Mouse (Mus musculus) liver, embryonic 14.5 days (tissue): ENCODE measurements around the gene Efna2. TPM values are rescaled to one million over a fixed set of nuclear protein-coding genes. Genes with fewer than 3 reads are reported as not detected.

ENCODE experiments used
- ATAC-seq: fragments of 200-750 bp; cut with Nextera tagmentation; 2 replicates; pipeline ENCODE4 v1.8.0; 2017; ENCODE audit warnings: moderate number of reproducible peaks, mild to moderate bottlenecking, moderate library complexity; ENCODE audit not compliant: insufficient read depth
- DNase-seq, 3 experiments: peaks; one replicate each; pipeline ENCODE4 v3.0.0-alpha.2; 2012 to 2013; ENCODE audit warnings: low read depth in 3 of 3, low spot score in 3 of 3
- H3K27ac ChIP-seq: fragments of 300-500 bp; sonication (generic); 2 replicates; pipeline ENCODE4 v1.5.1; 2014; ENCODE audit warnings: moderate library complexity, mild to moderate bottlenecking, control low read depth, inconsistent platforms
- H3K27me3 ChIP-seq: fragments of 300-500 bp; sonication (generic); 2 replicates; pipeline ENCODE4 v1.6.1; 2014; ENCODE audit warnings: mild to moderate bottlenecking, low read length, moderate library complexity; ENCODE audit not compliant: control insufficient read depth, insufficient read depth
- H3K36me3 ChIP-seq: fragments of 300-500 bp; sonication (generic); replicated peaks from 2 replicates; pipeline ENCODE4 v1.6.1; 2014; ENCODE audit warnings: low read depth; ENCODE audit not compliant: control insufficient read depth, insufficient read depth
- H3K4me1 ChIP-seq, 2 experiments: fragments of 200-500 bp in 1 of 2; fragments of 300-500 bp in 1 of 2; sonication (generic) in 1 of 2; replicated peaks; 2 replicates each; pipeline ENCODE4 v1.6.1; 2012 to 2014; ENCODE audit warnings: antibody characterized with exemption in 1 of 2, inconsistent platforms in 1 of 2, low read length in 1 of 2; ENCODE audit not compliant: control insufficient read depth in 2 of 2, insufficient read depth in 2 of 2
- H3K4me2 ChIP-seq: fragments of 300-500 bp; sonication (generic); 2 replicates; pipeline ENCODE4 v1.6.1; 2014; ENCODE audit warnings: low read depth, mild to moderate bottlenecking, control low read depth, moderate library complexity
- H3K4me3 ChIP-seq, 2 experiments: fragments of 200-500 bp in 1 of 2; fragments of 300-500 bp in 1 of 2; sonication (generic) in 1 of 2; 2 replicates each; pipeline ENCODE4 v1.5.1; 2012 to 2014; ENCODE audit warnings: low read depth in 2 of 2, low read length in 2 of 2, mild to moderate bottlenecking in 2 of 2, control low read depth in 1 of 2, inconsistent platforms in 1 of 2, moderate library complexity in 1 of 2; ENCODE audit not compliant: insufficient read depth in 1 of 2
- H3K9ac ChIP-seq: fragments of 300-500 bp; sonication (generic); replicated peaks from 2 replicates; pipeline ENCODE4 v1.6.1; 2014; ENCODE audit warnings: mild to moderate bottlenecking, control low read depth, moderate library complexity
- H3K9me3 ChIP-seq: fragments of 300-500 bp; sonication (generic); 2 replicates; pipeline ENCODE4 v1.6.1; 2016; ENCODE audit warnings: low read length, mixed read lengths; ENCODE audit not compliant: control insufficient read depth
- CTCF ChIP-seq: IDR thresholded peaks from 2 replicates; pipeline ENCODE4 v1.5.1; 2016; ENCODE audit warnings: antibody characterized with exemption, low read depth, control low read depth
- EP300 ChIP-seq: IDR thresholded peaks from 2 replicates; pipeline ENCODE4 v1.6.1; 2016; ENCODE audit warnings: antibody characterized with exemption, low read depth
- WGBS: fragments of 180-500 bp; shearing (Covaris S2); extraction: QIAGEN DNeasy Blood & Tissue Kit; methylation state at CpG from one replicate; pipeline ENCODE4 v1.1.7; 2014; ENCODE audit not compliant: insufficient replicate concordance; 5-methylcytosine and 5-hydroxymethylcytosine counted together
- polyA plus RNA-seq, 2 experiments: library from polyadenylated mRNA; depleted of rRNA in 1 of 2; stranded (reverse) in 1 of 2; unstranded in 1 of 2; fragments of >200 nt; fragmentation: Nextera tagmentation in 1 of 2; extraction: Ambion mirVana in 1 of 2; gene quantifications; 2 replicates each; pipeline versions ENCODE4 v1.2.1 to v1.2.3; 2012 to 2014

Efna2 gene
- polyA plus RNA-seq, 2 experiments, result 0.47 to 0.51 TPM

DNA sequence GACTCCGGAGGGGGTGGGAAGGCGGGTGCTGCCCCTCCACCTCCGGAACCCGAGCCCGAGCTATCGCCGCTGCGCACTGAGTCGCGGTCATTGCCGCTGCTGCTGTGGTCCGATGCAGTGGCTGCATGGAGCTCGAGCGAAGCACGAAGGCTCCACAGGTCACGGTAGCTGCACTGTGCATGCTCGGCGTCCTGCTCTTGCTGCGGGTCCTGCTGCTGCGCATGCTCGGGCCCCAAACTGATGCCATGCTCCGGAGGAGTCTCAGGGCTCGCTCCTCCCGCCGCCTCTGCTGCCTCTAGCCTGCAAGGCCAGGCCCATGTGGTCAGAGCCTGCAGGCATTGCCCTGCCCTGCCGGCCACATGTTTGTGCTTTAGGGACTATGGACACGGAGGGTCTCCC lies 47.3 kb upstream of the Efna2 start:
- H3K9me3 ChIP-seq, result no peaks in the 10 kb centered on the region
- no peak overlapping the region for H3K4me3 ChIP-seq
- TF ChIP-seq CTCF, result no peak
- no peak for TF ChIP-seq EP300
- H3K27ac ChIP-seq, result no peak overlapping the region
- 69% methylated on average over 27 of the region's 27 CpGs for WGBS
- no peak overlapping the region for H3K9ac ChIP-seq
- ATAC-seq (no peak), DNase-seq (no peak)
- H3K36me3 ChIP-seq, result peaks cover 46% of the 10 kb centered on the region
- H3K27me3 ChIP-seq, result peaks cover 8% of the 10 kb centered on the region
- peaks cover 1 to 5% of the 10 kb centered on the region in 2 experiments; a peak in 3 of 4 replicates for H3K4me1 ChIP-seq
- no peak overlapping the region for H3K4me2 ChIP-seq

DNA sequence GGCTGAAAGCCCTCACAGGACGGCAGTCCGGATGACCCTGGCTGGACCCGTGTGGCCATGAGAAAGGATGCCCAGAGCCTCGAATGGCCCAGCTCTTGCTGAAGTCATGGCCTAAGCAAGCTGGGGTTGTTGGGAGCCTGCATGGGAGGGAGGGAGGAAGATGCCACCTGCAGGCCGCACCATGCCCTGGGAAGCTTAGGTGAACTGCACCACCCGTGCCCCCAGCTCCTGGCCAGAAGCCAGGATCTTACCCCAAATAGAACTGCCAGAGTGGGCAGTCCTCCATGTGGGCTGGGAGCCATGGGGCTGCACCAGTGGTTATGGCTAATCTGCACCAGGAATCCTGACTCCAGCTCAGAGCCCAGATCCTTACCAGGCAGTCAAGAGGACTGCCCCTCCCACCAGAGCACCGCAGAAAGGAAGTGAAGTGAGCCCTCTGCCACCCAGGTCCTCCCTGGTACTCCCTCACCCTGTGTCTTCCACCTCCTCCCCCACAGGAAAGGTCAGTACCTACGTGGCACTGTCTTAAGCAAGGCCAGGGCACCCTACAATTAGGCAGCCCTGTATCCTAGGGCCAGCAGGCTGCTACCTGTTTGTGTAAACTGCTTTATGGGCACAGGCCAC lies 45.9 kb upstream of the Efna2 start:
- H3K4me3 ChIP-seq, result no peak overlapping the region
- H3K27me3 ChIP-seq, result peaks cover 22% of the 10 kb centered on the region
- WGBS, result 69% methylated on average over 8 of the region's 8 CpGs
- H3K4me1 ChIP-seq, result peaks cover 0 to 9% of the 10 kb centered on the region in 2 experiments; a peak in 2 of 4 replicates
- H3K36me3 ChIP-seq, result peaks cover 32% of the 10 kb centered on the region
- no peak overlapping the region for H3K4me2 ChIP-seq
- ATAC-seq (no peak), DNase-seq (no peak)
- TF ChIP-seq CTCF, result peak; percentile 52
- no peak for TF ChIP-seq EP300
- no peaks in the 10 kb centered on the region for H3K9me3 ChIP-seq
- H3K27ac ChIP-seq, result no peak overlapping the region
- no peak overlapping the region for H3K9ac ChIP-seq

DNA sequence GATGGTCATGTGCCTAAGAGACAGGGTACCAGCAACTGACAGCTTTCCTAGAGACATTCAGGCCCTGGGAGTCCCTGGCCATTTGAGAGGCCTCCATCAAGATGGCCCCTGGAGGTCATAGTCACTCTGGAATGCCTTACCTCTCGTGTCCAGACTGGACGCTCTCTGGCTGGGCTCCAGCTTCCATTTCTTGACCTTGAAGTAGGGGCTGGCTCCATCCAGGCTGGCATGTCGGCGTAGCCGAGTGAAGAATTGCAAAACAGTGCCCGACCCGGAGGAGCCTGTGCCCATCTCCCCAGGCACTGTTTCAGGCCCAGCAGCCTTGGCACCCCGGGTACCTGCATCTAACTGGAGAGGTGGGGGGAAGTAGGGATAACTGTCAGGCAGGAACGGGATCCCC lies 44.9 kb upstream of the Efna2 start:
- peaks cover 0 to 11% of the 10 kb centered on the region in 2 experiments; a peak in 3 of 4 replicates for H3K4me1 ChIP-seq
- no peaks in the 10 kb centered on the region for H3K9me3 ChIP-seq
- no peak for DNase-seq
- H3K36me3 ChIP-seq, result peaks cover 21% of the 10 kb centered on the region
- no peak overlapping the region for H3K4me2 ChIP-seq
- H3K4me3 ChIP-seq, result no peak overlapping the region
- H3K9ac ChIP-seq, result no peak overlapping the region
- 81% methylated on average over 9 of the region's 9 CpGs for WGBS
- TF ChIP-seq EP300 (no peak), CTCF (no peak)
- peaks cover 32% of the 10 kb centered on the region for H3K27me3 ChIP-seq
- no peak for ATAC-seq
- H3K27ac ChIP-seq, result no peak overlapping the region

DNA sequence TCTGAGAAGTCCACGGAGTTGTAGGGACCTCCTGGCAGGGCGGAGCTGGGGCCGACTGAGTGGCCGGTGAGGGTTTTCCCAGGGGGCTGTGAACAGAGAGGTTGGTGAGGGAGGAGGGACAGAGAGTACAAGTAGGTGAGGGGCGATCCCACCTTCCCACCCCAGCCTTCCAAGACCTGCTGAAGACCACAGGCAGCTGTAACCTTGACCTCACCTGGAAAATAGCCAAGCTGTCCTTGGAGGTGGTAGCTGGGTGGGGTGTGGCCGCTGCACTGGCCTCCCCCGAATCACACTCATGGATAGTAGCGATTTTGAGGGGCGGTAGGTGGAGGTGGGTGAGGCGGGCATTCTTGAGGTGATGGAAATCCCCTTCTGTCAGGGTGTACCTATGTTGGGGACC lies 44.1 kb upstream of the Efna2 start:
- WGBS, result 72% methylated on average over 10 of the region's 10 CpGs
- DNase-seq (no peak), ATAC-seq (no peak)
- Histone ChIP-seq H3K9me3 (no peaks in the 10 kb centered on the region), H3K36me3 (peaks cover 14% of the 10 kb centered on the region), H3K9ac (no peak overlapping the region), H3K27me3 (peaks cover 33% of the 10 kb centered on the region), H3K4me2 (no peak overlapping the region), H3K4me3 (no peak overlapping the region), H3K27ac (no peak overlapping the region), H3K4me1 (peaks cover 0 to 14% of the 10 kb centered on the region in 2 experiments; a peak in 3 of 4 replicates)
- TF ChIP-seq EP300, result no peak
- no peak for TF ChIP-seq CTCF

DNA sequence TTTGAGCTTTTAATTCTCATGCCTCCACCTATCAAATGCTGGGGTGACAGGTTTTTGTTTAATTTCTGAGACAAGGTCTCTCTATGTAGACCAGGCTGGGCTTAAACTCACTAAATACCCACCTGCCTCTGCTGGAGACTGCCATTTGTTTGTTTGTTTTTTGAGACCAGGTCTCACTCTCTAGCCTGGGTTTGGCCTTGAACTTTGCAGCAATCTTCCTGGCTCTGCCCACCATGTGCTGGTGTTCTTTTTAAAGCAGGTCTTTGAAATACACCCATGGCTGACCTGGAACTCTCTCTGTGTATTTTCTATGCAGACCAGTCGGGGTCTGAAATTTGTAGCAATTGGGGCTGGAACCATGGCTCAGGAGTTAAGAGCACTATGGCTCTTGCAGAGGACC lies 43.6 kb upstream of the Efna2 start:
- H3K9me3 ChIP-seq, result no peaks in the 10 kb centered on the region
- TF ChIP-seq CTCF, result no peak
- TF ChIP-seq EP300, result no peak
- peaks cover 33% of the 10 kb centered on the region for H3K27me3 ChIP-seq
- H3K9ac ChIP-seq, result no peak overlapping the region
- WGBS, result 64% methylated on average over 1 of the region's 1 CpGs
- H3K4me2 ChIP-seq, result no peak overlapping the region
- no peak overlapping the region for H3K27ac ChIP-seq
- DNase-seq, result no peak
- H3K4me3 ChIP-seq, result no peak overlapping the region
- peaks cover 2 to 16% of the 10 kb centered on the region in 2 experiments; a peak in 3 of 4 replicates for H3K4me1 ChIP-seq
- no peak for ATAC-seq
- H3K36me3 ChIP-seq, result peaks cover 10% of the 10 kb centered on the region
